Mouse (Mus musculus): ENCODE data around the gene Abcg5. TPM values are rescaled to one million over a fixed set of nuclear protein-coding genes. Genes with fewer than 3 reads are reported as not detected.

The Abcg5 gene
- total RNA-seq, 1 experiment: 0.27 TPM

- no peak overlapping the region for H3K9ac ChIP-seq (ENCODE audit: insufficient read depth, low read depth, low read length, poor library complexity, severe bottlenecking)
- no peak for TF ChIP-seq HCFC1 (IDR thresholded peaks at IDR 0.05; ENCODE audit: borderline replicate concordance, insufficient read depth, low read length)
- TF ChIP-seq ZNF384 (IDR thresholded peaks at IDR 0.05; ENCODE audit: low read depth, low read length): no peak
- no peak for TF ChIP-seq CHD2 (IDR thresholded peaks at IDR 0.05; ENCODE audit: low read depth, low read length)
- TF ChIP-seq MAFK (IDR thresholded peaks at IDR 0.05; ENCODE audit: insufficient read depth, low read depth, low read length): no peak
- TF ChIP-seq ZC3H11A (IDR thresholded peaks at IDR 0.05; ENCODE audit: borderline replicate concordance, low read depth, low read length): no peak
- peaks cover 0 to 2% of the 10 kb centered on the region in 2 experiments; a peak in 2 of 4 replicates for H3K4me1 ChIP-seq (ENCODE audit: control insufficient read depth in 2 of 2, insufficient read depth in 2 of 2, low read length in 2 of 2, poor library complexity in 1 of 2)
- H3K9me3 ChIP-seq (ENCODE audit: control insufficient read depth, insufficient read depth, low read depth, low read length): no peaks in the 10 kb centered on the region
- in situ Hi-C loops (cut with MboI; ENCODE audit: low sequenced_read_pairs in 2 of 2, unreplicated experiment in 2 of 2): no loop called here
- no peak for DNase-seq (ENCODE audit: low read depth, low spot score)
- no peak overlapping the region for H3K27ac ChIP-seq (ENCODE audit: insufficient read depth, low read depth, low read length, poor library complexity, severe bottlenecking)
- no peak overlapping the region for H3K4me3 ChIP-seq (ENCODE audit: insufficient read depth in 1 of 2, low read depth in 1 of 2, low read length in 2 of 2, poor library complexity in 1 of 2, severe bottlenecking in 1 of 2)
- H3K36me3 ChIP-seq (ENCODE audit: control insufficient read depth, insufficient read depth, low read length, poor library complexity, severe bottlenecking): no peaks in the 10 kb centered on the region; the same call in 1 of the 2 replicates
Observed at GRCm38 (mm10) chr17:84619112-84619511, 63.7 kb downstream of the Abcg5 start.

- Histone ChIP-seq H3K36me3 (ENCODE audit: control insufficient read depth, insufficient read depth, low read length, poor library complexity, severe bottlenecking) (peaks cover 3% of the 10 kb centered on the region; the same call in 1 of the 2 replicates), H3K4me3 (ENCODE audit: insufficient read depth in 1 of 2, low read depth in 1 of 2, low read length in 2 of 2, poor library complexity in 1 of 2, severe bottlenecking in 1 of 2) (no peak overlapping the region), H3K9ac (ENCODE audit: insufficient read depth, low read depth, low read length, poor library complexity, severe bottlenecking) (no peak overlapping the region), H3K4me1 (ENCODE audit: control insufficient read depth in 2 of 2, insufficient read depth in 2 of 2, low read length in 2 of 2, poor library complexity in 1 of 2) (peaks cover 0 to 2% of the 10 kb centered on the region in 2 experiments; a peak in 2 of 4 replicates), H3K27ac (ENCODE audit: insufficient read depth, low read depth, low read length, poor library complexity, severe bottlenecking) (no peak overlapping the region), H3K9me3 (ENCODE audit: control insufficient read depth, insufficient read depth, low read depth, low read length) (no peaks in the 10 kb centered on the region)
- DNase-seq (ENCODE audit: low read depth, low spot score): no peak
- no peak for TF ChIP-seq ZC3H11A (IDR thresholded peaks at IDR 0.05; ENCODE audit: borderline replicate concordance, low read depth, low read length)
- TF ChIP-seq ZNF384 (IDR thresholded peaks at IDR 0.05; ENCODE audit: low read depth, low read length): no peak
- TF ChIP-seq HCFC1 (IDR thresholded peaks at IDR 0.05; ENCODE audit: borderline replicate concordance, insufficient read depth, low read length): no peak
- no peak for TF ChIP-seq MAFK (IDR thresholded peaks at IDR 0.05; ENCODE audit: insufficient read depth, low read depth, low read length)
- no peak for TF ChIP-seq CHD2 (IDR thresholded peaks at IDR 0.05; ENCODE audit: low read depth, low read length)
- in situ Hi-C loops (cut with MboI; ENCODE audit: low sequenced_read_pairs in 2 of 2, unreplicated experiment in 2 of 2): no loop called here
Observed at GRCm38 (mm10) chr17:84617953-84618352, 64.9 kb downstream of the Abcg5 start.

GRCm38 (mm10) chr17:84616526-84617074 lies 66.2 kb downstream of the Abcg5 start:
- Histone ChIP-seq H3K27ac (ENCODE audit: insufficient read depth, low read depth, low read length, poor library complexity, severe bottlenecking) (no peak overlapping the region), H3K36me3 (ENCODE audit: control insufficient read depth, insufficient read depth, low read length, poor library complexity, severe bottlenecking) (peaks cover 3% of the 10 kb centered on the region; the same call in 1 of the 2 replicates), H3K4me3 (ENCODE audit: insufficient read depth in 1 of 2, low read depth in 1 of 2, low read length in 2 of 2, poor library complexity in 1 of 2, severe bottlenecking in 1 of 2) (no peak overlapping the region), H3K9me3 (ENCODE audit: control insufficient read depth, insufficient read depth, low read depth, low read length) (no peaks in the 10 kb centered on the region), H3K9ac (ENCODE audit: insufficient read depth, low read depth, low read length, poor library complexity, severe bottlenecking) (no peak overlapping the region), H3K4me1 (ENCODE audit: control insufficient read depth in 2 of 2, insufficient read depth in 2 of 2, low read length in 2 of 2, poor library complexity in 1 of 2) (peaks cover 0 to 2% of the 10 kb centered on the region in 2 experiments; a peak in 2 of 4 replicates)
- no peak for TF ChIP-seq HCFC1 (IDR thresholded peaks at IDR 0.05; ENCODE audit: borderline replicate concordance, insufficient read depth, low read length)
- no peak for TF ChIP-seq ZNF384 (IDR thresholded peaks at IDR 0.05; ENCODE audit: low read depth, low read length)
- TF ChIP-seq ZC3H11A (IDR thresholded peaks at IDR 0.05; ENCODE audit: borderline replicate concordance, low read depth, low read length): no peak
- no peak for TF ChIP-seq MAFK (IDR thresholded peaks at IDR 0.05; ENCODE audit: insufficient read depth, low read depth, low read length)
- TF ChIP-seq CHD2 (IDR thresholded peaks at IDR 0.05; ENCODE audit: low read depth, low read length): no peak
- DNase-seq (ENCODE audit: low read depth, low spot score): no peak
- in situ Hi-C loops (cut with MboI; ENCODE audit: low sequenced_read_pairs in 2 of 2, unreplicated experiment in 2 of 2): no loop called here

- peaks cover 0 to 2% of the 10 kb centered on the region in 2 experiments; a peak in 2 of 4 replicates for H3K4me1 ChIP-seq (ENCODE audit: control insufficient read depth in 2 of 2, insufficient read depth in 2 of 2, low read length in 2 of 2, poor library complexity in 1 of 2)
- H3K36me3 ChIP-seq (ENCODE audit: control insufficient read depth, insufficient read depth, low read length, poor library complexity, severe bottlenecking): peaks cover 3% of the 10 kb centered on the region; the same call in 1 of the 2 replicates
- no peak overlapping the region for H3K9ac ChIP-seq (ENCODE audit: insufficient read depth, low read depth, low read length, poor library complexity, severe bottlenecking)
- H3K9me3 ChIP-seq (ENCODE audit: control insufficient read depth, insufficient read depth, low read depth, low read length): no peaks in the 10 kb centered on the region
- H3K4me3 ChIP-seq (ENCODE audit: insufficient read depth in 1 of 2, low read depth in 1 of 2, low read length in 2 of 2, poor library complexity in 1 of 2, severe bottlenecking in 1 of 2): no peak overlapping the region
- TF ChIP-seq MAFK (IDR thresholded peaks at IDR 0.05; ENCODE audit: insufficient read depth, low read depth, low read length) (no peak), ZNF384 (IDR thresholded peaks at IDR 0.05; ENCODE audit: low read depth, low read length) (no peak), CHD2 (IDR thresholded peaks at IDR 0.05; ENCODE audit: low read depth, low read length) (no peak), HCFC1 (IDR thresholded peaks at IDR 0.05; ENCODE audit: borderline replicate concordance, insufficient read depth, low read length) (no peak), ZC3H11A (IDR thresholded peaks at IDR 0.05; ENCODE audit: borderline replicate concordance, low read depth, low read length) (no peak)
- no peak for DNase-seq (ENCODE audit: low read depth, low spot score)
- H3K27ac ChIP-seq (ENCODE audit: insufficient read depth, low read depth, low read length, poor library complexity, severe bottlenecking): no peak overlapping the region
- in situ Hi-C loops (cut with MboI; ENCODE audit: low sequenced_read_pairs in 2 of 2, unreplicated experiment in 2 of 2): no loop called here
Observed at GRCm38 (mm10) chr17:84615811-84616210, 67.0 kb downstream of the Abcg5 start.

Data from ES-E14 (cell line).